Mouse (Mus musculus) kidney, postnatal 14 days (tissue): ENCODE data around the gene Olfr1177-ps.

ENCODE experiments used
- DNase-seq: peaks from one replicate; pipeline ENCODE4 v3.0.0; 2022; ENCODE audit warnings: mixed read lengths

Olfr1177-ps gene

GRCm38 (mm10) chr2:88346392-88346791 lies at the start of gene Olfr1177-ps:
Olfr1177-ps (minus strand) TSS chr2:88346492.
- DNase-seq, result no peak

- DNase-seq, result no peak
These were observed 40.5 kb upstream of the Olfr1177-ps start, which contains the start of gene Olfr1178 for GRCm38 (mm10) chr2:88386762-88387161. Olfr1178 (plus strand) TSS chr2:88387062.

- DNase-seq, result no peak
These were observed 10.0 kb upstream of the Olfr1177-ps start for GRCm38 (mm10) chr2:88356304-88356703.

- no peak for DNase-seq
These were observed 9.9 kb downstream of the Olfr1177-ps start, which contains the start of gene Olfr1176 for GRCm38 (mm10) chr2:88336421-88336820. Olfr1176 (plus strand) TSS chr2:88336721.

GRCm38 (mm10) chr2:88327115-88327514 lies 19.2 kb downstream of the Olfr1177-ps start, which contains the start of gene Olfr1175-ps:
Olfr1175-ps (minus strand) TSS chr2:88327215.
- no peak for DNase-seq

- DNase-seq, result no peak
These were observed 31.3 kb downstream of the Olfr1177-ps start, which contains the start of gene Olfr1174-ps for GRCm38 (mm10) chr2:88315035-88315434. Olfr1174-ps (minus strand) TSS chr2:88315135.
